Mouse (Mus musculus) heart, postnatal 0 days (tissue): ENCODE results near the gene Atp6v0a1. TPM values are rescaled to one million over a fixed set of nuclear protein-coding genes. Genes with fewer than 3 reads are reported as not detected.

ENCODE experiments used
- ATAC-seq: fragments of 200-750 bp; cut with Nextera tagmentation; 2 replicates; pipeline ENCODE4 v1.8.0; 2017; ENCODE audit warnings: low read depth, moderate number of reproducible peaks, moderate library complexity; ENCODE audit not compliant: insufficient read depth
- DNase-seq: peaks from one replicate; pipeline ENCODE4 v3.0.0-alpha.2; 2016; ENCODE audit warnings: low spot score
- H3K27ac ChIP-seq: fragments of 300-500 bp; sonication (generic); 2 replicates; pipeline ENCODE4 v1.5.1; 2014; ENCODE audit warnings: low read depth, mild to moderate bottlenecking
- H3K27me3 ChIP-seq: fragments of 300-500 bp; sonication (generic); 2 replicates; pipeline ENCODE4 v1.6.1; 2014; ENCODE audit warnings: low read length, mixed read lengths; ENCODE audit not compliant: control insufficient read depth, insufficient read depth
- H3K36me3 ChIP-seq: fragments of 300-500 bp; sonication (generic); replicated peaks from 2 replicates; pipeline ENCODE4 v1.6.1; 2014; ENCODE audit warnings: low read length, mixed read lengths; ENCODE audit not compliant: control insufficient read depth, insufficient read depth
- H3K4me1 ChIP-seq: fragments of 300-500 bp; sonication (generic); 2 replicates; pipeline ENCODE4 v1.6.1; 2014; ENCODE audit warnings: antibody characterized with exemption; ENCODE audit not compliant: control insufficient read depth, insufficient read depth
- H3K4me2 ChIP-seq: fragments of 300-500 bp; sonication (generic); 2 replicates; pipeline ENCODE4 v1.6.1; 2014; ENCODE audit warnings: low read depth, mild to moderate bottlenecking, low read length, moderate library complexity
- H3K4me3 ChIP-seq: fragments of 300-500 bp; sonication (generic); 2 replicates; pipeline ENCODE4 v1.5.1; 2014; ENCODE audit warnings: low read depth, low read length
- H3K9ac ChIP-seq: fragments of 300-500 bp; sonication (generic); replicated peaks from 2 replicates; pipeline ENCODE4 v1.6.1; 2014; ENCODE audit warnings: low read depth, low read length, mixed read lengths
- H3K9me3 ChIP-seq: fragments of 300-500 bp; sonication (generic); replicated peaks from 2 replicates; pipeline ENCODE4 v1.6.1; 2016; ENCODE audit warnings: low read length; ENCODE audit not compliant: control insufficient read depth
- CTCF ChIP-seq: IDR thresholded peaks from 2 replicates; pipeline ENCODE4 v1.5.1; 2016; ENCODE audit warnings: antibody characterized with exemption, control low read depth, low read depth
- EP300 ChIP-seq: IDR thresholded peaks from 2 replicates; pipeline ENCODE4 v1.6.1; 2016; ENCODE audit warnings: antibody characterized with exemption, low read depth
- WGBS: fragments of 180-500 bp; shearing (Covaris S2); extraction: QIAGEN DNeasy Blood & Tissue Kit; methylation state at CpG from one replicate; pipeline ENCODE4 v1.1.7; 2014; 5-methylcytosine and 5-hydroxymethylcytosine counted together
- polyA plus RNA-seq: library from polyadenylated mRNA; unstranded; fragments of >200 nt; fragmentation: Nextera tagmentation; extraction: Ambion mirVana; gene quantifications from 2 replicates; pipeline ENCODE4 v1.2.1, GENCODE M21; 2015
- total RNA-seq: library from RNA; depleted of rRNA; stranded (reverse); fragments of >200 nt; gene quantifications from 2 replicates; pipeline ENCODE4 v1.2.3, GENCODE M21; 2014; ENCODE audit warnings: low replicate concordance

The Atp6v0a1 gene
- total and polyA plus RNA-seq, 2 experiments from 2014 or later, result 50.3 to 57.1 TPM

GRCm38 (mm10) chr11:101095314-101096024 is 86.2 kb downstream of the Atp6v0a1 start, which contains the start of gene Psmc3ip:
Gene Psmc3ip (minus strand): TSS chr11:101095436.
- H3K27me3 ChIP-seq, result no peaks in the 10 kb centered on the region
- TF ChIP-seq CTCF (peak; percentile 72), EP300 (no peak)
- WGBS, result under 1% methylated on average over 43 of the region's 43 CpGs

GRCm38 (mm10) chr11:101098231-101098630 is 89.0 kb downstream of the Atp6v0a1 start:
- Histone ChIP-seq H3K27ac (no peak overlapping the region), H3K4me2 (no peak overlapping the region), H3K36me3 (peaks cover 71% of the 10 kb centered on the region), H3K4me1 (no peaks in the 10 kb centered on the region; the same call in 1 of the 2 replicates), H3K9ac (no peak overlapping the region), H3K27me3 (no peaks in the 10 kb centered on the region), H3K4me3 (no peak overlapping the region), H3K9me3 (no peaks in the 10 kb centered on the region)
- TF ChIP-seq EP300 (no peak), CTCF (no peak)
- 88% methylated on average over 8 of the region's 8 CpGs for WGBS
- ATAC-seq (no peak), DNase-seq (no peak)

More at GRCm38 (mm10) chr11:101095314-101096024, 86.2 kb downstream of the Atp6v0a1 start, which contains the start of gene Psmc3ip:
- peak within 1 kb of the TSS; percentile 88 for H3K4me2 ChIP-seq
- peak within 1 kb of the TSS; percentile 86 for H3K9ac ChIP-seq
- H3K27ac ChIP-seq, result peak within 1 kb of the TSS; percentile 100
- H3K36me3 ChIP-seq, result peaks cover 71% of the 10 kb centered on the region
- ATAC-seq (peak; percentile 95), DNase-seq (peak; percentile 96)
- peak within 1 kb of the TSS; percentile 79 for H3K4me3 ChIP-seq
- no peaks in the 10 kb centered on the region for H3K9me3 ChIP-seq
- H3K4me1 ChIP-seq, result no peaks in the 10 kb centered on the region; the same call in 1 of the 2 replicates

- Histone ChIP-seq H3K4me1 (no peaks in the 10 kb centered on the region), H3K27me3 (no peaks in the 10 kb centered on the region), H3K9ac (no peak overlapping the region), H3K36me3 (peaks cover 70% of the 10 kb centered on the region), H3K4me2 (no peak overlapping the region), H3K4me3 (no peak overlapping the region), H3K27ac (no peak overlapping the region), H3K9me3 (no peaks in the 10 kb centered on the region)
- TF ChIP-seq CTCF, result no peak
- TF ChIP-seq EP300, result no peak
- DNase-seq, result no peak
- no peak for ATAC-seq
- WGBS, result 80% methylated on average over 5 of the region's 5 CpGs
Measured at GRCm38 (mm10) chr11:101103011-101103410, 93.8 kb downstream of the Atp6v0a1 start.

GRCm38 (mm10) chr11:101109351-101109750 is 100.1 kb downstream of the Atp6v0a1 start:
- no peak overlapping the region for H3K27ac ChIP-seq
- no peaks in the 10 kb centered on the region for H3K9me3 ChIP-seq
- no peaks in the 10 kb centered on the region for H3K4me1 ChIP-seq
- DNase-seq (no peak), ATAC-seq (no peak)
- H3K27me3 ChIP-seq, result no peaks in the 10 kb centered on the region
- H3K36me3 ChIP-seq, result peaks cover 19% of the 10 kb centered on the region
- H3K9ac ChIP-seq, result no peak overlapping the region
- no peak overlapping the region for H3K4me3 ChIP-seq
- TF ChIP-seq CTCF (no peak), EP300 (no peak)
- 77% methylated on average over 4 of the region's 4 CpGs for WGBS
- no peak overlapping the region for H3K4me2 ChIP-seq

- no peak overlapping the region for H3K4me2 ChIP-seq
- H3K4me1 ChIP-seq, result no peaks in the 10 kb centered on the region
- H3K27ac ChIP-seq, result no peak overlapping the region
- H3K27me3 ChIP-seq, result no peaks in the 10 kb centered on the region
- H3K4me3 ChIP-seq, result no peak overlapping the region
- no peak for ATAC-seq
- 58% methylated on average over 5 of the region's 5 CpGs for WGBS
- no peak overlapping the region for H3K9ac ChIP-seq
- H3K36me3 ChIP-seq, result peaks cover 6% of the 10 kb centered on the region; the same call in 1 of the 2 replicates
- DNase-seq, result no peak
- no peaks in the 10 kb centered on the region for H3K9me3 ChIP-seq
- no peak for TF ChIP-seq EP300
- TF ChIP-seq CTCF, result no peak
Measured at GRCm38 (mm10) chr11:101110708-101111107, 101.5 kb downstream of the Atp6v0a1 start.

- Histone ChIP-seq H3K4me3 (no peak overlapping the region), H3K4me1 (no peaks in the 10 kb centered on the region), H3K27me3 (no peaks in the 10 kb centered on the region), H3K27ac (no peak overlapping the region), H3K9ac (no peak overlapping the region), H3K9me3 (no peaks in the 10 kb centered on the region), H3K4me2 (no peak overlapping the region), H3K36me3 (peaks cover 6% of the 10 kb centered on the region)
- ATAC-seq (no peak), DNase-seq (no peak)
- TF ChIP-seq CTCF (no peak), EP300 (no peak)
- 90% methylated on average over 4 of the region's 4 CpGs for WGBS
Measured at GRCm38 (mm10) chr11:101111178-101111577, 101.9 kb downstream of the Atp6v0a1 start.
